Mouse (Mus musculus) hindbrain, embryonic 15.5 days (tissue): Measurements from ENCODE around the gene Tmem126a. TPM values are rescaled to one million over a fixed set of nuclear protein-coding genes. Genes with fewer than 3 reads are reported as not detected.

Experiments used
- ATAC-seq: fragments of 200-750 bp; cut with Nextera tagmentation; 2 replicates; pipeline ENCODE4 v1.8.0; 2017; ENCODE audit warnings: low read depth, moderate number of reproducible peaks, moderate TSS enrichment; ENCODE audit not compliant: low FRiP score
- H3K27ac ChIP-seq: fragments of 300-500 bp; sonication (generic); replicated peaks from 2 replicates; pipeline ENCODE4 v1.5.1; 2015; ENCODE audit warnings: mild to moderate bottlenecking, inconsistent platforms
- H3K27me3 ChIP-seq: fragments of 300-500 bp; sonication (generic); 2 replicates; pipeline ENCODE4 v1.6.1; 2015; ENCODE audit warnings: control low read depth, inconsistent platforms
- H3K36me3 ChIP-seq: fragments of 300-500 bp; sonication (generic); 2 replicates; pipeline ENCODE4 v1.6.1; 2015; ENCODE audit warnings: control low read depth, inconsistent platforms
- H3K4me1 ChIP-seq: fragments of 300-500 bp; sonication (generic); replicated peaks from 2 replicates; pipeline ENCODE4 v1.6.1; 2015; ENCODE audit warnings: control low read depth, inconsistent platforms
- H3K4me2 ChIP-seq: fragments of 300-500 bp; sonication (generic); 2 replicates; pipeline ENCODE4 v1.6.1; 2015; ENCODE audit warnings: moderate library complexity, mild to moderate bottlenecking, inconsistent platforms
- H3K4me3 ChIP-seq: fragments of 300-500 bp; sonication (generic); 2 replicates; pipeline ENCODE4 v1.5.1; 2015; ENCODE audit warnings: mild to moderate bottlenecking, inconsistent platforms
- H3K9ac ChIP-seq: fragments of 300-500 bp; sonication (generic); 2 replicates; pipeline ENCODE4 v1.6.1; 2015; ENCODE audit warnings: inconsistent platforms
- H3K9me3 ChIP-seq: fragments of 300-500 bp; sonication (generic); 2 replicates; pipeline ENCODE4 v1.6.1; 2016; ENCODE audit warnings: control low read depth, inconsistent platforms
- WGBS: fragments of 180-500 bp; shearing (Covaris S2); methylation state at CpG from one replicate; pipeline ENCODE4 v1.1.7; 2015; 5-methylcytosine and 5-hydroxymethylcytosine counted together
- polyA plus RNA-seq: library from polyadenylated mRNA; unstranded; fragments of >200 nt; fragmentation: Nextera tagmentation; extraction: Ambion mirVana; gene quantifications from 2 replicates; pipeline ENCODE4 v1.2.1, GENCODE M21; 2015

Gene Tmem126a
- polyA plus RNA-seq, 1 experiment from 2014 or later: 124 TPM

GRCm38 (mm10) chr7:90443101-90444091, 13.6 kb downstream of the Tmem126a start:
- H3K4me2 ChIP-seq: peak overlapping the region; percentile 80
- no peaks in the 10 kb centered on the region for H3K27me3 ChIP-seq
- peak; percentile 66 for ATAC-seq
- 0 out of 2 replicates have a peak, but pooled peaks cover 4% of the 10 kb centered on the region for H3K36me3 ChIP-seq
- peak overlapping the region; percentile 93 for H3K9ac ChIP-seq
- under 1% methylated on average over 120 of the region's 123 CpGs for WGBS
- peak overlapping the region; percentile 97 for H3K27ac ChIP-seq
- H3K9me3 ChIP-seq: no peaks in the 10 kb centered on the region
- peaks cover 17% of the 10 kb centered on the region for H3K4me1 ChIP-seq
- peak overlapping the region; percentile 66 for H3K4me3 ChIP-seq

- H3K9me3 ChIP-seq: no peaks in the 10 kb centered on the region
- H3K27ac ChIP-seq: peak within 1 kb of the TSS; percentile 97
- under 1% methylated on average over 51 of the region's 54 CpGs for WGBS
- peak within 1 kb of the TSS; percentile 80 for H3K4me2 ChIP-seq
- H3K4me1 ChIP-seq: peaks cover 13% of the 10 kb centered on the region
- H3K36me3 ChIP-seq: 0 out of 2 replicates have a peak, but pooled peaks cover 3% of the 10 kb centered on the region
- no peaks in the 10 kb centered on the region for H3K27me3 ChIP-seq
- H3K4me3 ChIP-seq: peak within 1 kb of the TSS; percentile 66
- H3K9ac ChIP-seq: peak within 1 kb of the TSS; percentile 93
- ATAC-seq: peak; percentile 98
Measured at GRCm38 (mm10) chr7:90442518-90443080, 14.4 kb downstream of the Tmem126a start, which contains the start of gene Crebzf. Crebzf (plus strand) TSS chr7:90442729.

GRCm38 (mm10) chr7:90442070-90442469, 15.0 kb downstream of the Tmem126a start:
- peak overlapping the region; percentile 97 for H3K27ac ChIP-seq
- H3K4me3 ChIP-seq: peak overlapping the region; percentile 66
- peak; percentile 48 for ATAC-seq
- peaks cover 11% of the 10 kb centered on the region for H3K4me1 ChIP-seq
- no peaks in the 10 kb centered on the region for H3K36me3 ChIP-seq
- 7% methylated on average over 4 of the region's 4 CpGs for WGBS
- no peaks in the 10 kb centered on the region for H3K27me3 ChIP-seq
- no peaks in the 10 kb centered on the region for H3K9me3 ChIP-seq
- peak overlapping the region; percentile 59 for H3K9ac ChIP-seq
- H3K4me2 ChIP-seq: peak overlapping the region; percentile 65

GRCm38 (mm10) chr7:90440044-90440443, 17.0 kb downstream of the Tmem126a start:
- H3K4me2 ChIP-seq: no peak overlapping the region
- peaks cover 4% of the 10 kb centered on the region; the same call in 1 of the 2 replicates for H3K4me1 ChIP-seq
- H3K27me3 ChIP-seq: no peaks in the 10 kb centered on the region
- 92% methylated on average over 4 of the region's 4 CpGs for WGBS
- no peaks in the 10 kb centered on the region for H3K36me3 ChIP-seq
- H3K9ac ChIP-seq: no peak overlapping the region
- ATAC-seq: no peak
- no peak overlapping the region for H3K4me3 ChIP-seq
- H3K27ac ChIP-seq: no peak overlapping the region
- H3K9me3 ChIP-seq: no peaks in the 10 kb centered on the region

GRCm38 (mm10) chr7:90432221-90432620, 24.8 kb downstream of the Tmem126a start:
- Histone ChIP-seq H3K9me3 (no peaks in the 10 kb centered on the region), H3K4me1 (peaks cover 1% of the 10 kb centered on the region; the same call in 1 of the 2 replicates), H3K9ac (no peak overlapping the region), H3K27ac (no peak overlapping the region), H3K27me3 (no peaks in the 10 kb centered on the region), H3K4me2 (no peak overlapping the region), H3K36me3 (no peaks in the 10 kb centered on the region), H3K4me3 (no peak overlapping the region)
- ATAC-seq: no peak

GRCm38 (mm10) chr7:90427006-90427405, 30.0 kb downstream of the Tmem126a start:
- Histone ChIP-seq H3K4me3 (peak overlapping the region; percentile 43), H3K4me1 (peaks cover 11% of the 10 kb centered on the region; the same call in 1 of the 2 replicates), H3K4me2 (peak overlapping the region; percentile 72), H3K9ac (peak overlapping the region; percentile 33), H3K27me3 (no peaks in the 10 kb centered on the region), H3K36me3 (no peaks in the 10 kb centered on the region), H3K27ac (no peak overlapping the region), H3K9me3 (no peaks in the 10 kb centered on the region)
- no peak for ATAC-seq
- 67% methylated on average over 9 of the region's 9 CpGs for WGBS

GRCm38 (mm10) chr7:90426020-90427001, 30.7 kb downstream of the Tmem126a start, which contains the start of gene Ccdc89:
Ccdc89 (plus strand) TSS chr7:90426577.
- Histone ChIP-seq H3K4me3 (peak within 1 kb of the TSS; percentile 43), H3K9ac (peak within 1 kb of the TSS; percentile 33), H3K27ac (peak within 1 kb of the TSS; percentile 63), H3K27me3 (no peaks in the 10 kb centered on the region), H3K4me2 (peak within 1 kb of the TSS; percentile 72), H3K36me3 (no peaks in the 10 kb centered on the region), H3K4me1 (peaks cover 11% of the 10 kb centered on the region; the same call in 1 of the 2 replicates), H3K9me3 (no peaks in the 10 kb centered on the region)
- peak; percentile 100 for ATAC-seq
- 20% methylated on average over 29 of the region's 29 CpGs for WGBS

GRCm38 (mm10) chr7:90409934-90410333, 47.1 kb downstream of the Tmem126a start:
- WGBS: 46% methylated on average over 3 of the region's 3 CpGs
- H3K4me1 ChIP-seq: no peaks in the 10 kb centered on the region
- no peak overlapping the region for H3K4me2 ChIP-seq
- H3K9me3 ChIP-seq: no peaks in the 10 kb centered on the region
- H3K27ac ChIP-seq: no peak overlapping the region
- H3K36me3 ChIP-seq: no peaks in the 10 kb centered on the region
- no peak for ATAC-seq
- H3K9ac ChIP-seq: no peak overlapping the region
- no peaks in the 10 kb centered on the region for H3K27me3 ChIP-seq
- no peak overlapping the region for H3K4me3 ChIP-seq

Other genes with a start within 250 kb of the Tmem126a start
- not detected in 2 replicates for gene Ccdc83, start 191.5 kb downstream of the Tmem126a start, polyA plus RNA-seq
- 7.8 and 8.5 TPM in 2 replicates for gene Sytl2, start 155.0 kb downstream of the Tmem126a start, polyA plus RNA-seq
- gene Ccdc89, start 30.7 kb downstream of the Tmem126a start, polyA plus RNA-seq: 2.0 and 2.3 TPM in 2 replicates
- 28.5 and 29.0 TPM in 2 replicates for gene Crebzf, start 14.5 kb downstream of the Tmem126a start, polyA plus RNA-seq
- 42.0 and 47.0 TPM in 2 replicates for gene Tmem126b, start 18.8 kb upstream of the Tmem126a start, polyA plus RNA-seq
- gene Dlg2, start 19.4 kb upstream of the Tmem126a start, polyA plus RNA-seq: 27.4 and 28.5 TPM in 2 replicates